Mouse (Mus musculus) lung, adult 2 months (tissue): Measurements from ENCODE around the gene Chkb. TPM values are rescaled to one million over a fixed set of nuclear protein-coding genes. Genes with fewer than 3 reads are reported as not detected.

Experiments
- DNase-seq: peaks from one replicate; pipeline ENCODE4 v3.0.0; 2022
- H3K4me1 ChIP-seq: fragments of 200-500 bp; 2 replicates; pipeline ENCODE4 v1.6.1; 2011; ENCODE audit warnings: low read length; ENCODE audit not compliant: control insufficient read depth, insufficient read depth
- H3K4me3 ChIP-seq: fragments of 200-500 bp; replicated peaks from 2 replicates; pipeline ENCODE3; 2011; ENCODE audit warnings: low read depth, mild to moderate bottlenecking, control low read depth, low read length; ENCODE audit errors: extremely low read depth
- CTCF ChIP-seq: fragments of 200-500 bp; IDR thresholded peaks from 2 replicates; pipeline ENCODE4 v1.5.1; 2011; ENCODE audit warnings: mild to moderate bottlenecking, low read length, control low read depth; ENCODE audit not compliant: insufficient read depth
- POLR2A ChIP-seq: fragments of 200-500 bp; IDR thresholded peaks from 2 replicates; pipeline ENCODE4 v1.6.1; 2011; ENCODE audit warnings: low read depth, mild to moderate bottlenecking, control low read depth, low read length, borderline replicate concordance; ENCODE audit errors: extremely low read depth
- WGBS: fragments of 180-500 bp; shearing (Covaris S2); methylation state at CpG from one replicate; pipeline ENCODE4 v1.1.7; 2018; 5-methylcytosine and 5-hydroxymethylcytosine counted together
- polyA plus RNA-seq: library from polyadenylated mRNA; depleted of rRNA; stranded (reverse); fragments of >200 nt; gene quantifications from 2 replicates; pipeline ENCODE4 v1.2.3, GENCODE M21; 2012; rRNA removed

Chkb gene
- polyA plus RNA-seq = 51.3 and 67.1 TPM in 2 replicates

DNA sequence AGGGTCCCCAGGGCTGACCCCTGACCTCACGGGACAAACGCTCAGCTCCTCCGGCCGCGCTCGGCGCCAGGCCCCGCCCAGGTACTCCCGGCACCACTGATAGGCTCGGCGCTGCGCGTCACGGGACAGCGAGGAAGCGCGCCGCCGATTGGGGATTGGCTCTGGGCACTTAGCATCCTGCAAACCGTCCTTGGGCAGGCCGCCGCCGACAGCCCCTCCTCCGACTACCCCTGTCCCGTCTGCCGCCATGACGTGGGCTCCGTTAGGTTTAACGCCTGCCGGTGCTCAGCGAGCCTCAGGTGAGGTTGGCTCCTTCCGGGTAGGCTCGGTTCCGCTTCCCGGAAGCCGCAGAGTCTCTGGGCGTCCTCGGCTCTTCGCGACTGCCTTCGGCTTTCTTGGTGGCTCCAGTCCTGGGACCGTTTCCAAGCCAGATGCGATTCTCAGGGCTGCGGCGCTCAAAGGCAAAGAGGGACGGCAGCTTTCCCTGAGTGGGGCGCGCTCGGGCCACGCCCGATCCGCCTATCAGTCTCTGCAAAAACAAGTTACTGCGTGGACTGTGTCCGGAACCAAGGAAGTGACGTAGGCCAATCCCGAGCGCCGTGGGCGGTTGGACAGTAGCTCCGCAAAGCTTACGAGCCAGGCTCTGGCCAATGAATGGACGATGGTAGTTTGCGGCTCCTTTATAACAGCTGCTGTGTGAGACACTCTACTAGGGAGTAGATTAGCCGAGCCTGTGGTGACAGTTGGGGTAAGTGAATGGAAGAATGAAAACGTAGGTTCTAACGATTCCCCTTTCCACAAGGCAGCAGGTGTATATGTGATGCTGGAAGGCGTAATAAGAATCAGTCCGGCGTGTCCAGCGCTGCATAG, at the start of gene Chkb, which contains the start of the genes C730034F03Rik and Gm44502:
Chkb (minus strand) TSS at position 557 of the 870 bp plus-strand sequence.
C730034F03Rik (plus strand) TSS at position 238 of the 870 bp plus-strand sequence.
Gm44502 (minus strand) TSS at position 345 of the 870 bp plus-strand sequence.
- Histone ChIP-seq H3K4me1 (0 out of 2 replicates have a peak, but pooled peaks cover 3% of the 10 kb centered on the region), H3K4me3 (peak within 1 kb of the TSS; percentile 83)
- DNase-seq = peak; percentile 90
- WGBS = under 1% methylated on average over 70 of the region's 70 CpGs
- TF ChIP-seq CTCF (no peak), POLR2A (peak; percentile 88)

DNA sequence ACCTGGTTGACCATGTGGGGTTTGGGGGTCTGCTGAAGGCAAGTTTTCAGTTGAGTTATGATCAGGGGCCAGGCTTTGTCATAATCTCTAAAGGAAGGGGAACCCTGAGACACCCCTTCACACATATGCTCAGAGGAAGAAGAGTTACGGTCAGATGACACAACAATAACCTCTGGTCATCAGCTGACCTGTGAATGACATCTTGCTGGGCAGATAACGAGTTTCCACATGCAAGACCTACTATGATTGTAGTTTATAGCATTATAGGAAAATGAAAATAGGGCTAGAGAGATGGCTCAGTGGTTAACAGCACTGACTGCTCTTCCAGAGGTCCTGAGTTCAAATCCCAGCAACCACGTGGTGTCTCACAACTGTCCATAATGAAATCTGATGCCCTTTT, 48.9 kb upstream of the Chkb start:
- no peak for DNase-seq
- peaks cover 12% of the 10 kb centered on the region for H3K4me1 ChIP-seq
- H3K4me3 ChIP-seq = no peak overlapping the region
- TF ChIP-seq CTCF (no peak), POLR2A (no peak)
- 68% methylated on average over 3 of the region's 3 CpGs for WGBS

DNA sequence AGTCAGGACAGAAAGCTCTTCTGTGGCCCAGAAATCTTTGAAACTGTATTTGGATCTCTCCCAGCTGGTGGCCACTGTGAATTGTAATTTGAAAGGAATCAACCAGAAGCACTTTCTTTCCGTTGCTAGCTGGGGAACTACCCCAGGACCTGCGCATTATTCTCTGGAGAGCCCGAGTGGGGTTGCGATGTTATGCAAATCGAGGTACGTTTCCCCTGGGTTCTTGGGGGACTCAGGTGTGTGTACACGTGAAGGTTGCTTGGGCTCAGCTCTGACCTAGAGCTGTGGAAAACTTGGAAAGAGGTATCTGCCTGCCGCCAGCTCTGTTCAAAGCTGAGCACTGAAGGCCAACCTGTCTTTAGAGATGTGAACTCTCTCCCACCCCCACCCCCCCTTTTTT, 48.1 kb upstream of the Chkb start:
- WGBS = 61% methylated on average over 8 of the region's 8 CpGs
- TF ChIP-seq POLR2A (no peak), CTCF (no peak)
- Histone ChIP-seq H3K4me3 (no peak overlapping the region), H3K4me1 (peaks cover 12% of the 10 kb centered on the region)
- no peak for DNase-seq

GRCm38 (mm10) chr15:89477091-89477491, 47.4 kb upstream of the Chkb start, which contains the start of gene Arsa:
Gene Arsa (minus strand): TSS chr15:89477425.
- no peak for TF ChIP-seq CTCF
- no peak for TF ChIP-seq POLR2A
- DNase-seq = no peak
- 23% methylated on average over 9 of the region's 9 CpGs for WGBS
- peaks cover 12% of the 10 kb centered on the region for H3K4me1 ChIP-seq
- H3K4me3 ChIP-seq = peak within 1 kb of the TSS; percentile 59

GRCm38 (mm10) chr15:89476475-89476815, 46.7 kb upstream of the Chkb start:
- TF ChIP-seq POLR2A (no peak), CTCF (no peak)
- H3K4me1 ChIP-seq = peaks cover 12% of the 10 kb centered on the region
- no peak for DNase-seq
- WGBS = 2% methylated on average over 5 of the region's 5 CpGs
- H3K4me3 ChIP-seq = peak overlapping the region; percentile 59

DNA sequence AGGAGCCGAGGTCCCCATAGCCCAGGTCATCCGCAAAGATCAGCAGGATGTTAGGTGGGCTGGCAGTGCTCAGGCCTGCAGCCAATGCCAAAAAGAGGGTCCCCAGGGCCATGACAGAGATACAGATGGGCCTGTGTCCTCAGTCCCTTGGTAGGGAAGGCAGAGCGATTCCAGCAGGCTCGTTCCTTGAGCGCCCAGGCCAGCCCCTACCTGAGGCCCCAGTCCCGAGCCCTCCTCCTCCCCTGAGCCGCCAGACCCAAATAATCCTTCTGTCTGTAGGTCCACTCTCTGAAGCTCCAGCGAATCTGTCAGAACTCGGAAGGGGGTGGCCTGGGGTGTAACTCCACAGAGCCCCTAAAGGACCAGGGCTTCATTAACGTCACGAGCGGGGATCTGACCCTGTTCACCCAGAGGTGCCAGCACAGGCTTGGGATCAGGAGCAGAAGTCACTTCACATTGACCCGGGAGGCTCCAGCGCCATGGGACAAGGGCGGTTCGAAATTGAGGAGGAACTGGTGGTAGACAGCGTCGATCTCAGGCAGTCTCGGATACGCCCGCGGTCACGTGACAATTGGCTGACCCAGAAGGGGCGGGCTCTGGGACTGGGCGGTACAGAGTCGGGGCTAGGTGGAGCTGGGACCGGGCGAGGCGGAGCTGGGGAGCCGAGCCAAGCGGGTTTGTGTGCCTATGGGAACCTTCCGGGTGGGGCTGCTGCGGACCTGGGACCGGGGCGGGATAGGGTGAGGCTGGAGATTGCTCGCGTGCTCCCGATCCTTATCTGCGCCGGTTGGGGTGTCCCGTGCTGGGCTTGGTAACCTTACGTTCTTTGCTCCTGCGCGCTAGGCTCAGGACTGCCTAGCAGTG, 46.1 kb upstream of the Chkb start:
- DNase-seq = peak; percentile 94
- TF ChIP-seq CTCF = no peak
- peak; percentile 85; the same call in 1 of the 2 replicates for TF ChIP-seq POLR2A
- Histone ChIP-seq H3K4me1 (peaks cover 10% of the 10 kb centered on the region), H3K4me3 (peak overlapping the region; percentile 66)
- 9% methylated on average over 44 of the region's 44 CpGs for WGBS

- 85% methylated on average over 7 of the region's 7 CpGs for WGBS
- DNase-seq = no peak
- H3K4me3 ChIP-seq = peak overlapping the region; percentile 66
- TF ChIP-seq CTCF = no peak
- TF ChIP-seq POLR2A = no peak
- peaks cover 7% of the 10 kb centered on the region for H3K4me1 ChIP-seq
These were observed 45.5 kb upstream of the Chkb start for GRCm38 (mm10) chr15:89475293-89475600.

DNA sequence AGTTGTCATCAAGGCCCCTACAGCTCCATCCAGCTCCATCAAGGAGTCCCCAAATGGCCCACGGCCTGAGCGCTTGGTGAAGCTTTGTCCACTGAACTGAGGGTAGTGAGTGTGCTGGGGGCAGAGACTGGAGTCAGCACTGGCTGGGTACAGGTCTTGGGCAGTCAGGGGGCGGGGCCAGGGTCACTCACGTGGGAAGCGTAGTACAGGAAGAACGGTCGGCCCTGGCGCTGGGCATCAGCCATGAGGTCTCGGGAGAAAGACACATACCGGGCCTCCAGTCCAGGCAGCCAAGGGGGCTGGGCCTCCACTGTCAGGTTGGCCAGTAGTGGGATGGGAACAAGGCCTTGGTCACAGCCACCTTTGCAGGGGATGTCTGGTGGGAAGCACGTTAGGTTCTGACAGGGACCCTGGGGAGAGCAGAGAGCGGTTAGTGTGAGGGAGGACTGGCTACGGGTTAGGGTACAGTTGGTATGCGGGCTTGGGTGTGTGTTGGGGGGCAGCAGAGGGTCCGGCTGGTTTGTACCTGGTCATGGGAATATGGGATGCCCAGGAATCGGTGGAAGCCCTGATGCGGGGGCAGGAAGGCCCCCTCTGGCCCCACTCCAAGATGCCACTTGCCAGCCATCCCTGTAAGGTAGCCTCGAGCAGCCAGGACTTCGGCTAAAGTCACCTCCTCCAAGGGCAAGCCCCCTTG, 45.0 kb upstream of the Chkb start:
- 91% methylated on average over 19 of the region's 19 CpGs for WGBS

GRCm38 (mm10) chr15:89473921-89474320, 44.2 kb upstream of the Chkb start:
- no peak for DNase-seq
- Histone ChIP-seq H3K4me1 (peaks cover 5% of the 10 kb centered on the region; the same call in 1 of the 2 replicates), H3K4me3 (no peak overlapping the region)
- 96% methylated on average over 8 of the region's 8 CpGs for WGBS
- no peak for TF ChIP-seq POLR2A
- no peak for TF ChIP-seq CTCF

More for the DNA sequence above, 45.0 kb upstream of the Chkb start:
- H3K4me1 ChIP-seq = peaks cover 5% of the 10 kb centered on the region; the same call in 1 of the 2 replicates
- TF ChIP-seq POLR2A (no peak), CTCF (no peak)
- H3K4me3 ChIP-seq = no peak overlapping the region
- no peak for DNase-seq
